Mouse (Mus musculus): ENCODE data around the gene Nab2. TPM values are rescaled to one million over a fixed set of nuclear protein-coding genes. Genes with fewer than 3 reads are reported as not detected.

Gene Nab2
- total RNA-seq, 4 experiments from 2014 or later = 2.1 to 3.6 (median 2.8) TPM

GRCm38 (mm10) chr10:127616261-127616679 is 52.1 kb downstream of the Nab2 start:
- DNase-seq (ENCODE audit: low spot score in 2 of 2) = no peak

- DNase-seq (ENCODE audit: low spot score in 2 of 2) = peak; percentile 64 to 70
Measured at GRCm38 (mm10) chr10:127615591-127615990, 52.8 kb downstream of the Nab2 start.

GRCm38 (mm10) chr10:127615034-127615374 is 53.4 kb downstream of the Nab2 start:
- no peak for DNase-seq (ENCODE audit: low spot score in 2 of 2)

- peak in 1 of 2 experiments; percentile 9 for DNase-seq (ENCODE audit: low spot score in 2 of 2)
Measured at GRCm38 (mm10) chr10:127614236-127615033, 53.9 kb downstream of the Nab2 start.

GRCm38 (mm10) chr10:127612079-127612775 is 56.1 kb downstream of the Nab2 start:
- DNase-seq (ENCODE audit: low spot score in 2 of 2) = no peak

Other genes with a start within 250 kb of the Nab2 start
- 100 to 1,000 TPM; 386 to 447 (median 408) TPM for gene Stac3, start 166.9 kb downstream of the Nab2 start, total RNA-seq (2022)
- 10 to 100 TPM in 1 of 4 experiments, 1 to 10 TPM in 3; 4.6 to 11.1 (median 7.6) TPM for gene Ndufa4l2, start 153.6 kb downstream of the Nab2 start, total RNA-seq (2022)
- gene Shmt2, start 146.1 kb downstream of the Nab2 start, total RNA-seq (2022) = 10 to 100 TPM; 20.3 to 23.0 (median 22.8) TPM
- under 1 TPM in 2 of 4 experiments, not detected in 2; 0.16 to 0.27 TPM for gene Nxph4, start 134.0 kb downstream of the Nab2 start, total RNA-seq (2022)
- 10 to 100 TPM; 25.5 to 45.5 (median 36.3) TPM for gene Lrp1, start 47.4 kb downstream of the Nab2 start, total RNA-seq (2022)
- 10 to 100 TPM; 14.1 to 15.3 (median 14.2) TPM for gene Stat6, start 25.6 kb downstream of the Nab2 start, total RNA-seq (2022)
- gene Nemp1, start 1.7 kb downstream of the Nab2 start, total RNA-seq (2022) = 1 to 10 TPM; 2.0 to 2.6 (median 2.3) TPM
- gene Myo1a, start 36.6 kb upstream of the Nab2 start, total RNA-seq (2022) = not detected
- not detected for gene Tac2, start 55.9 kb upstream of the Nab2 start, total RNA-seq (2022)
- 1 to 10 TPM; 6.0 to 8.1 (median 6.4) TPM for gene Zbtb39, start 71.0 kb upstream of the Nab2 start, total RNA-seq (2022)
- gene Gpr182, start 83.2 kb upstream of the Nab2 start, total RNA-seq (2022) = under 1 TPM; 0.34 to 0.48 (median 0.42) TPM
- under 1 TPM in 1 of 4 experiments, not detected in 3; 0.11 TPM for gene Rdh1, start 91.2 kb upstream of the Nab2 start, total RNA-seq (2022)
- gene Rdh16f1, start 91.2 kb upstream of the Nab2 start, total RNA-seq (2022) = under 1 TPM in 2 of 4 experiments, not detected in 2; 0.48 to 0.75 TPM
- under 1 TPM in 3 of 4 experiments, not detected in 1; 0.12 to 0.58 (median 0.56) TPM for gene Rdh9, start 107.8 kb upstream of the Nab2 start, total RNA-seq (2022)
- under 1 TPM in 1 of 4 experiments, not detected in 3; 0.11 TPM for gene Rdh16, start 132.6 kb upstream of the Nab2 start, total RNA-seq (2022)
- not detected for gene Rdh19, start 181.4 kb upstream of the Nab2 start, total RNA-seq (2022)
- gene Rdh16f2, start 197.9 kb upstream of the Nab2 start, total RNA-seq (2022) = not detected
- under 1 TPM in 1 of 4 experiments, not detected in 3; 0.40 TPM for gene Rdh7, start 220.2 kb upstream of the Nab2 start, total RNA-seq (2022)
- not detected for gene Sdr9c7, start 229.9 kb upstream of the Nab2 start, total RNA-seq (2022)

Measured in gastrocnemius, adult 8-10 months (tissue).